Mouse (Mus musculus): Measurements from ENCODE around the gene Fgd6. TPM values are rescaled to one million over a fixed set of nuclear protein-coding genes. Genes with fewer than 3 reads are reported as not detected.

Gene Fgd6
- polyA plus RNA-seq, 1 experiment from 2014 or later: 1.8 TPM

GRCm38 (mm10) chr10:94098100-94098499, 62.3 kb downstream of the Fgd6 start:
- H3K36me3 ChIP-seq: no peaks in the 10 kb centered on the region
- no peak for ATAC-seq (ENCODE audit: low FRiP score)

GRCm38 (mm10) chr10:94105498-94105897, 69.7 kb downstream of the Fgd6 start:
- ATAC-seq (ENCODE audit: low FRiP score): no peak
- H3K4me3 ChIP-seq (replicated peaks): no peak overlapping the region
- H3K36me3 ChIP-seq: no peaks in the 10 kb centered on the region
- no peaks in the 10 kb centered on the region for H3K9me3 ChIP-seq (replicated peaks)
- no peak overlapping the region for H3K4me2 ChIP-seq
- no peak overlapping the region for H3K27ac ChIP-seq (replicated peaks)
- WGBS: 93% methylated on average over 10 of the region's 10 CpGs
- H3K9ac ChIP-seq (replicated peaks): no peak overlapping the region
- H3K27me3 ChIP-seq (replicated peaks): no peaks in the 10 kb centered on the region
- H3K4me1 ChIP-seq: no peaks in the 10 kb centered on the region

More at GRCm38 (mm10) chr10:94098100-94098499, 62.3 kb downstream of the Fgd6 start:
- H3K4me2 ChIP-seq: no peak overlapping the region
- no peak overlapping the region for H3K27ac ChIP-seq (replicated peaks)
- H3K4me1 ChIP-seq: no peaks in the 10 kb centered on the region
- H3K27me3 ChIP-seq (replicated peaks): no peaks in the 10 kb centered on the region
- H3K4me3 ChIP-seq (replicated peaks): no peak overlapping the region
- WGBS: 85% methylated on average over 3 of the region's 3 CpGs
- no peak overlapping the region for H3K9ac ChIP-seq (replicated peaks)
- H3K9me3 ChIP-seq (replicated peaks): no peaks in the 10 kb centered on the region

- Histone ChIP-seq H3K4me2 (no peak overlapping the region), H3K9me3 (replicated peaks) (no peaks in the 10 kb centered on the region), H3K27ac (replicated peaks) (no peak overlapping the region), H3K9ac (replicated peaks) (no peak overlapping the region), H3K36me3 (no peaks in the 10 kb centered on the region), H3K27me3 (replicated peaks) (no peaks in the 10 kb centered on the region), H3K4me1 (no peaks in the 10 kb centered on the region), H3K4me3 (replicated peaks) (no peak overlapping the region)
- no peak for ATAC-seq (ENCODE audit: low FRiP score)
- WGBS: 55% methylated on average over 4 of the region's 4 CpGs
Measured at GRCm38 (mm10) chr10:94107168-94107567, 71.4 kb downstream of the Fgd6 start.

GRCm38 (mm10) chr10:94107607-94108006, 71.8 kb downstream of the Fgd6 start:
- no peak overlapping the region for H3K9ac ChIP-seq (replicated peaks)
- no peaks in the 10 kb centered on the region for H3K4me1 ChIP-seq
- no peaks in the 10 kb centered on the region for H3K27me3 ChIP-seq (replicated peaks)
- no peak overlapping the region for H3K4me3 ChIP-seq (replicated peaks)
- H3K4me2 ChIP-seq: no peak overlapping the region
- H3K9me3 ChIP-seq (replicated peaks): no peaks in the 10 kb centered on the region
- no peak for ATAC-seq (ENCODE audit: low FRiP score)
- no peak overlapping the region for H3K27ac ChIP-seq (replicated peaks)
- 97% methylated on average over 7 of the region's 7 CpGs for WGBS
- H3K36me3 ChIP-seq: no peaks in the 10 kb centered on the region

- H3K4me3 ChIP-seq (replicated peaks): no peak overlapping the region
- H3K4me2 ChIP-seq: no peak overlapping the region
- WGBS: 97% methylated on average over 6 of the region's 6 CpGs
- no peaks in the 10 kb centered on the region for H3K36me3 ChIP-seq
- no peaks in the 10 kb centered on the region for H3K9me3 ChIP-seq (replicated peaks)
- no peaks in the 10 kb centered on the region for H3K4me1 ChIP-seq
- no peak for ATAC-seq (ENCODE audit: low FRiP score)
- H3K27me3 ChIP-seq (replicated peaks): no peaks in the 10 kb centered on the region
- no peak overlapping the region for H3K9ac ChIP-seq (replicated peaks)
- no peak overlapping the region for H3K27ac ChIP-seq (replicated peaks)
Measured at GRCm38 (mm10) chr10:94108791-94109190, 73.0 kb downstream of the Fgd6 start.

GRCm38 (mm10) chr10:94110834-94111754, 75.3 kb downstream of the Fgd6 start:
- no peak for ATAC-seq (ENCODE audit: low FRiP score)
- no peaks in the 10 kb centered on the region for H3K9me3 ChIP-seq (replicated peaks)
- H3K9ac ChIP-seq (replicated peaks): no peak overlapping the region
- H3K27ac ChIP-seq (replicated peaks): no peak overlapping the region
- no peaks in the 10 kb centered on the region; the same call in 1 of the 2 replicates for H3K4me1 ChIP-seq
- 83% methylated on average over 9 of the region's 9 CpGs for WGBS
- H3K4me2 ChIP-seq: no peak overlapping the region
- no peaks in the 10 kb centered on the region for H3K27me3 ChIP-seq (replicated peaks)
- H3K36me3 ChIP-seq: no peaks in the 10 kb centered on the region
- H3K4me3 ChIP-seq (replicated peaks): no peak overlapping the region

GRCm38 (mm10) chr10:94112207-94112606, 76.4 kb downstream of the Fgd6 start:
- Histone ChIP-seq H3K9me3 (replicated peaks) (no peaks in the 10 kb centered on the region), H3K4me3 (replicated peaks) (no peak overlapping the region), H3K36me3 (no peaks in the 10 kb centered on the region), H3K4me2 (no peak overlapping the region), H3K9ac (replicated peaks) (no peak overlapping the region), H3K27ac (replicated peaks) (no peak overlapping the region), H3K4me1 (no peaks in the 10 kb centered on the region; the same call in 1 of the 2 replicates), H3K27me3 (replicated peaks) (no peaks in the 10 kb centered on the region)
- ATAC-seq (ENCODE audit: low FRiP score): no peak
- 87% methylated on average over 3 of the region's 3 CpGs for WGBS

GRCm38 (mm10) chr10:94115893-94116599, 80.2 kb downstream of the Fgd6 start:
- H3K9ac ChIP-seq (replicated peaks): no peak overlapping the region
- no peaks in the 10 kb centered on the region for H3K36me3 ChIP-seq
- H3K27ac ChIP-seq (replicated peaks): no peak overlapping the region
- H3K9me3 ChIP-seq (replicated peaks): no peaks in the 10 kb centered on the region
- H3K4me2 ChIP-seq: 0 out of 2 replicates have a peak overlapping the region, but pooled peaks have one; percentile 15
- no peaks in the 10 kb centered on the region; the same call in 1 of the 2 replicates for H3K4me1 ChIP-seq
- no peaks in the 10 kb centered on the region for H3K27me3 ChIP-seq (replicated peaks)
- no peak overlapping the region for H3K4me3 ChIP-seq (replicated peaks)
- 42% methylated on average over 6 of the region's 6 CpGs for WGBS
- ATAC-seq (ENCODE audit: low FRiP score): peak; percentile 72

GRCm38 (mm10) chr10:94116781-94117340, 81.1 kb downstream of the Fgd6 start:
- 71% methylated on average over 12 of the region's 12 CpGs for WGBS
- Histone ChIP-seq H3K27me3 (replicated peaks) (no peaks in the 10 kb centered on the region), H3K27ac (replicated peaks) (no peak overlapping the region), H3K9me3 (replicated peaks) (no peaks in the 10 kb centered on the region), H3K4me1 (no peaks in the 10 kb centered on the region; the same call in 1 of the 2 replicates), H3K4me2 (no peak overlapping the region), H3K9ac (replicated peaks) (0 out of 2 replicates have a peak overlapping the region, but pooled peaks have one; percentile 3), H3K4me3 (replicated peaks) (no peak overlapping the region), H3K36me3 (no peaks in the 10 kb centered on the region)
- ATAC-seq (ENCODE audit: low FRiP score): no peak

- WGBS: 95% methylated on average over 3 of the region's 3 CpGs
- Histone ChIP-seq H3K36me3 (no peaks in the 10 kb centered on the region), H3K9me3 (replicated peaks) (no peaks in the 10 kb centered on the region), H3K27me3 (replicated peaks) (no peaks in the 10 kb centered on the region), H3K27ac (replicated peaks) (no peak overlapping the region), H3K4me3 (replicated peaks) (no peak overlapping the region), H3K4me1 (no peaks in the 10 kb centered on the region; the same call in 1 of the 2 replicates), H3K9ac (replicated peaks) (no peak overlapping the region), H3K4me2 (no peak overlapping the region)
- ATAC-seq (ENCODE audit: low FRiP score): no peak
Measured at GRCm38 (mm10) chr10:94117916-94118315, 82.1 kb downstream of the Fgd6 start.

- Histone ChIP-seq H3K36me3 (no peaks in the 10 kb centered on the region; the same call in 1 of the 2 replicates), H3K27ac (replicated peaks) (no peak overlapping the region), H3K4me2 (no peak overlapping the region), H3K27me3 (replicated peaks) (no peaks in the 10 kb centered on the region), H3K9ac (replicated peaks) (no peak overlapping the region), H3K9me3 (replicated peaks) (no peaks in the 10 kb centered on the region), H3K4me1 (no peaks in the 10 kb centered on the region; the same call in 1 of the 2 replicates), H3K4me3 (replicated peaks) (no peak overlapping the region)
- WGBS: 92% methylated on average over 7 of the region's 7 CpGs
- ATAC-seq (ENCODE audit: low FRiP score): no peak
Measured at GRCm38 (mm10) chr10:94118993-94119392, 83.2 kb downstream of the Fgd6 start.
